Mouse (Mus musculus): ENCODE results near the gene Mrpl52.
A peak's percentile ranks its signal among the peaks of the same experiment; 100 is the strongest.

Mrpl52 gene

DNA sequence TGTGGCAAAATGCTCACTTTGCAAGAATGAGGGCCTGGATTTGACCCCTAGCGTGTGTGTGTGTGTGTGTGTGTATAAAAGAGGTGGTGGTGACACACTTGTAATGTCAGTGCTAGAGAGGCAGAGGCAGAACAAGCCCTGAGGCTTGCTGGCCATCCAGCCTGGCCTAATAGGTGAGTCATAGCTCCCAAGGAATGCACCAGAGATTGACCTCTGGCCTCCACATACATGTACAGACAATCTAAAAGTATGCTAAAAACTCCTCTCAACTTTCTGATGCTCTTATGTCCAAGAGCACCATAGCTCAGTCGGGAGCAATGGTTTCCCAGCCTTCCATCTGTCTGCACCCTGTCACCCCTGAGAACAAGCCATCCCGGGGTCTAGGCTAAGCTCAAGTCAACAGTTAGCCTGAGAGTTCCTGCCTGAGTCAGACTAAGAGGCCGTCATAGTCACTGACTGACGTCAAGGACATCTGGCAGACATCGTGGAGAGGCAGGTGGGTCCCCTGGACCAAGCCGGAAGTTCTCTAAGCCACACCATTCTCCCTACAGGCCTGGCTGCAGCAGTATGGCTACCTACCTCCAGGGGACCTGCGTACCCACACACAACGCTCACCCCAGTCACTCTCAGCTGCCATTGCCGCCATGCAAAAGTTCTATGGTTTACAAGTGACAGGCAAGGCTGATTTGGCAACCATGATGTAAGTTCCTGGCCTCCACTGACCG is 8.6 kb downstream of the Mrpl52 start:
- DNase-seq (ENCODE audit: low read depth, low spot score): no peak
- H3K36me3 ChIP-seq (ENCODE audit: control insufficient read depth, insufficient read depth, low read length, poor library complexity, severe bottlenecking): no peaks in the 10 kb centered on the region
- H3K27me3 ChIP-seq (ENCODE audit: control insufficient read depth, insufficient read depth, low read length, poor library complexity, severe bottlenecking): no peaks in the 10 kb centered on the region

DNA sequence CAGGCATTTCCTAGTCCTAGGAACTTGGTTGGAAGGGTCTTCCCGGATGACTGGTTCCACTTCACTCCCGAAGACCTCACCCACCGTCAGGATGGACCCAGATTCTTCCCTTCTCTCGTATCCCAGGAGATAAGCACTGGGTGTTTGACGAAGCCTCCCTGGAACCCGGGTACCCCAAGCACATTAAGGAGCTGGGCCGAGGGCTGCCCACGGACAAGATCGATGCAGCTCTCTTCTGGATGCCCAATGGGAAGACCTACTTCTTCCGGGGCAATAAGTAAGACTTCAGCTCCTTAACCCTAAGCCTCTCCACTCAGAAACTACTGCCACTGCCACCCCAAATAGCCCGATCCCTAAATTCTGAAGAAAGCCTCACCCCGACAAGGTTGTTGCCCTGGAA is 12.4 kb downstream of the Mrpl52 start:
- no peaks in the 10 kb centered on the region for H3K27me3 ChIP-seq (ENCODE audit: control insufficient read depth, insufficient read depth, low read length, poor library complexity, severe bottlenecking)
- DNase-seq (ENCODE audit: low read depth, low spot score): no peak
- no peaks in the 10 kb centered on the region for H3K36me3 ChIP-seq (ENCODE audit: control insufficient read depth, insufficient read depth, low read length, poor library complexity, severe bottlenecking)

DNA sequence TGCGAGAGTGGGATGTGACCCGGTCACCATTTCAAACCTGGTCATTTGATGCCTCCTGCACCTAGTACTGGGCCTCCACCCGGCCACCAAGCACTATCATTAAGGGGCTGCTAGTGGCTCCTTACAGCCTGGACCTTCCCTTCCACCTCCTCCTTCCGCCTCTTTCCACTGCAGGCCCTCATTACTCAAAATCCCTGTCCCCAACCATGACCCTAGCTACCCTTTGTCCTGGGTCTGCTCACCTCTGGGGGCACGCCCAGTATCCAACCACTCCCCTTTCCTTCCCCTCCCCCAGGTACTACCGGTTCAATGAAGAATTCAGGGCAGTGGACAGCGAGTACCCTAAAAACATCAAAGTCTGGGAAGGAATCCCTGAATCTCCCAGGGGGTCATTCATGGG is 12.9 kb downstream of the Mrpl52 start:
- H3K27me3 ChIP-seq (ENCODE audit: control insufficient read depth, insufficient read depth, low read length, poor library complexity, severe bottlenecking): no peaks in the 10 kb centered on the region
- no peaks in the 10 kb centered on the region for H3K36me3 ChIP-seq (ENCODE audit: control insufficient read depth, insufficient read depth, low read length, poor library complexity, severe bottlenecking)
- DNase-seq (ENCODE audit: low read depth, low spot score): no peak

DNA sequence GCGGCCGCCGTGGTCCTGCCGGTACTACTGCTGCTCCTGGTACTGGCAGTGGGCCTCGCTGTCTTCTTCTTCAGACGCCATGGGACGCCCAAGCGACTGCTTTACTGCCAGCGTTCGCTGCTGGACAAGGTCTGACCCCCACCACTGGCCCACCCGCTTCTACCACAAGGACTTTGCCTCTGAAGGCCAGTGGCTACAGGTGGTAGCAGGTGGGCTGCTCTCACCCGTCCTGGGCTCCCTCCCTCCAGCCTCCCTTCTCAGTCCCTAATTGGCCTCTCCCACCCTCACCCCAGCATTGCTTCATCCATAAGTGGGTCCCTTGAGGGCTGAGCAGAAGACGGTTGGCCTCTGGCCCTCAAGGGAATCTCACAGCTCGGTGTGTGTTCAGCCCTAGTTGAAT is 13.8 kb downstream of the Mrpl52 start:
- DNase-seq (ENCODE audit: low read depth, low spot score): no peak
- Histone ChIP-seq H3K36me3 (ENCODE audit: control insufficient read depth, insufficient read depth, low read length, poor library complexity, severe bottlenecking) (no peaks in the 10 kb centered on the region), H3K27me3 (ENCODE audit: control insufficient read depth, insufficient read depth, low read length, poor library complexity, severe bottlenecking) (no peaks in the 10 kb centered on the region)

DNA sequence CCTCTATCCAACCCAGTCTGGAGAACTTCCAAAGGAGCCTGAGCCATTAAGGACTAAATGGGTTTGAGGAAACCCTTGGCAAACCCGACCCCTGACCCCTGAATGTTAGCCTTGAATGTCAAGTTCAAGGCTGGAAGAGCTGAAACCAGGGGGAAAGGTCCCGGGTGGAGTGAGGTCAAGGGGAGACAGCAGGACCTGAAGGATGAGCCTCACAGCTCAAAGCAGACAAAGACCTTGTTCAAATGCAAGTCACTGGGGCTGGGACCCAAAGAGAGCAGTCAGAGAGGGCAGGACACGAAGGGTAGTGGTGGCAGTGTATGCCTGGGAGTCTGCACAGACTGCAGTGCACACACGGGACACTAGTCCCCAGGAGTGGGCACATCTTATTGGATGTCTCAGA is 14.7 kb downstream of the Mrpl52 start:
- no peaks in the 10 kb centered on the region for H3K36me3 ChIP-seq (ENCODE audit: control insufficient read depth, insufficient read depth, low read length, poor library complexity, severe bottlenecking)
- no peaks in the 10 kb centered on the region for H3K27me3 ChIP-seq (ENCODE audit: control insufficient read depth, insufficient read depth, low read length, poor library complexity, severe bottlenecking)
- no peak for DNase-seq (ENCODE audit: low read depth, low spot score)

DNA sequence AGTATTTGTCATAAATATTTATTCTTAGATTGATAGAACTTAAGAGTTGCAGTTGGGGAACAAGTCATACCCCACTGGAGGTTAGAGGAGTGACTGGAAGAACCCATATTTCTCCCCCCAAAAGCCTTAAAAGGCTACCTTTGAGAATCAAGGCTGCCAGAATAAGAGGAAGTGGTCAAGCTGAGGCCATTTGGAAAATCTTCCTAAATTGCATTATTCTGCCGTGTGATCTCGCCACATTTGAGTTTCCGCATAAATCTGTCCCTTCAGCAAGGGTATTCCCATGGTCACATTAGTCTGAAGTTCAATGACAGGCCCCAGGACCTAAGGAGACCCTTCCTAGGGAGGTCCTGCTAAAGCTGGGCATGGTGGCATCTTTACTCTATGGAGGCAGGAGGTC is 15.8 kb downstream of the Mrpl52 start:
- DNase-seq (ENCODE audit: low read depth, low spot score): no peak
- H3K27me3 ChIP-seq (ENCODE audit: control insufficient read depth, insufficient read depth, low read length, poor library complexity, severe bottlenecking): no peaks in the 10 kb centered on the region
- H3K36me3 ChIP-seq (ENCODE audit: control insufficient read depth, insufficient read depth, low read length, poor library complexity, severe bottlenecking): no peaks in the 10 kb centered on the region

DNA sequence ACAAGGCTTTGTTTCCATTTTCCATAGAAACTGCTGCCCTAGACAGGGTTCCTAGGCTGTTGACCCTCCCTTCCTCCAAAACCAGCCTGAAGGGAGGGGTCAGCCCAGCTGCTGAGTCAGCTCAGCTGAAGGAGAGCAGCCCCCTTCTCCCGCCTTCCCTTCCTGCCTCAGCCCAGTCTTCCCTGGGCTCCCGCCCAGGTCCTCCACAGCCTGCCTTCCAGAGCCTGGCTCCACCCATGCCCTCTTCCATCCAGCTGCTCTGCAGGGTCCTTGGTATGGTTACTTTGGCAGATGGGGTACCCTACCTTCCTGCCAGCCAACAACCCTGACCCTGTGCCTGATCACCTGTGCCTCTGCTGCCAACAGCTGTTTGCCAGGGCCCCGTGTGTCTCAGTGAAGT is 16.5 kb downstream of the Mrpl52 start:
- DNase-seq (ENCODE audit: low read depth, low spot score): no peak
- H3K36me3 ChIP-seq (ENCODE audit: control insufficient read depth, insufficient read depth, low read length, poor library complexity, severe bottlenecking): no peaks in the 10 kb centered on the region
- H3K27me3 ChIP-seq (ENCODE audit: control insufficient read depth, insufficient read depth, low read length, poor library complexity, severe bottlenecking): no peaks in the 10 kb centered on the region

DNA sequence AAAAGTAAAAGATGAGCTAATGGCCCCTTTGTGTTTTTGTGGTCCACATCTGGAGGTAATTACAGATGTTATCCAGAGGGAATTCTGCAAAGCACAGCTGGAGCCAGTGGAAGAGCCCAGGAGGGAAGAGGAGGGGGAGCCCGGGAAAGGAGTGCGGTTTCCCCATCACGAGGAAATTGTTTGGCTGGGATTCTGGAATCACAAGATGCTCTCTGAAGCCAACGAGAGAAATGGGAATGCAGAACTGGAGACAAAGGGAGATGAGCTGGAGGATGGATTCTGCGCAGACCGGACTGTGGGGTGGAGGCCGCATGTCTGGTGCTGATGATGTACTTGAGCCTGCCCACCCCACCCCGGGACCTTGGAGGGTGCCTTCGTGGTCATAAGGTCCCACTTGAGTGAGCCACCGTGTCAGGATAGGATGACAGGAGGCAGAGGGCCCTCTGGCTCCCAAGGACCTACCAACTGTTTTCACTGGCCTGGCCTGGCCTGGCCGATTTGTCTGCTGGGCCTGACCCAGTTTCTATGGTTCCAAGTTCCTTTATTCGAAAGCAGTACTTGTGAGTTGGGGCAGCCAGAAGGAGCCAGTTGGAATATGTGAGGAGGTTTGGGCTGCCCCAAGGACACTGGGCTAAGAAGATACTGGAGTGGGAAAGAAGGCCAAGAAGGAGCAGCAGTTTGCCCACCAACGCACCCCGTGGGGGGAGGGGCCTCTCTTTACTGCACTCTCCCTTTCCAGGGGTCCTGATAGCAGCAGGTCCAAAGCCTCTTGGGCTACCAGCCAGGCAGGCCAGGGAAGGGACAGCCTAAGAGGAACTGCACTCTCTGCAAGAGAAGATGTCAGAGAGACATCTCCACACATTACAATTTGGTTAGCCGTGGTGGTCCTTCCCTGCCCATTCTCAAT is 17.3 kb downstream of the Mrpl52 start:
- no peaks in the 10 kb centered on the region for H3K27me3 ChIP-seq (ENCODE audit: control insufficient read depth, insufficient read depth, low read length, poor library complexity, severe bottlenecking)
- DNase-seq (ENCODE audit: low read depth, low spot score): no peak

DNA sequence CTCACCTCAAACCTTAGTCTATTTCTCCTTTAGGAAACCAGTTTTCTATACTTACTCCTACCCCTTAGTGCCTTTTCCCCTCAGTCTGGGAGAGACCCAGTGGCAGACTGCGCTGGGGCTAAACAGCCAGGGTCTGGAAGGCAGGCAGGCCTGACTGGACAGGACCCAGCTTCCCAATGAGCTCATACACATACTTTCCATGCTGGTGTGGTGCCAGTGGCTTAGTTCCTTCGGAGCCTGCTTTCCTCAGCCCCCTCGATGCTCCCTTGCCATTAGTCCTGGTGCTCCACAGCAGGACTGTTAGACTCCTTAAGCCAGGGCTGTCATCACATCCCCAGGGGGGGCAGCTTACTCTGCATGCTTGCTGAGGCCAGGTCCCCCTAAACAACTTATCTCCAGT is 18.8 kb downstream of the Mrpl52 start:
- no peaks in the 10 kb centered on the region for H3K27me3 ChIP-seq (ENCODE audit: control insufficient read depth, insufficient read depth, low read length, poor library complexity, severe bottlenecking)
- no peak for DNase-seq (ENCODE audit: low read depth, low spot score)
- H3K36me3 ChIP-seq (ENCODE audit: control insufficient read depth, insufficient read depth, low read length, poor library complexity, severe bottlenecking): no peaks in the 10 kb centered on the region

More for the DNA sequence above, 17.3 kb downstream of the Mrpl52 start:
- no peaks in the 10 kb centered on the region for H3K36me3 ChIP-seq (ENCODE audit: control insufficient read depth, insufficient read depth, low read length, poor library complexity, severe bottlenecking)

DNA sequence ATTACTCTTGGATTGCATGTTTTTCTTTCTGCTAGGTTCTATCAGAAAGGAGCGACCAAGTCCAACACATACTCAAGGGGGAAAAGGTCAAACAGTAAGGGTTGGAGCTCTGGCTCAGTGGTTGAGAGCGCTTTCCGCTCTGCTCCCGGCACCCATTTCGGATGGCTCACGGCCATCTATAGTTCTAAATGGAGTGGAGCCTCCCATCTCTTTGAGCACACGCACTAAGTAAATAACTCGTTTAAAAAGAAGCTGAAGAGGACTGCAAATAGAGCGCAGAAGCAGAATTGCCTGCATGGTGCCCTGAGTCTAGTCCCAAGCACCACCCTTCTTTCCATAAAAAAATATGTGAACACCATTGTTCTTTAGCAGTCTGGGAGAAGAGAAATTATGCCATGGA is 26.9 kb downstream of the Mrpl52 start:
- Histone ChIP-seq H3K36me3 (ENCODE audit: control insufficient read depth, insufficient read depth, low read length, poor library complexity, severe bottlenecking) (no peaks in the 10 kb centered on the region), H3K27me3 (ENCODE audit: control insufficient read depth, insufficient read depth, low read length, poor library complexity, severe bottlenecking) (no peaks in the 10 kb centered on the region)
- DNase-seq (ENCODE audit: low read depth, low spot score): no peak

DNA sequence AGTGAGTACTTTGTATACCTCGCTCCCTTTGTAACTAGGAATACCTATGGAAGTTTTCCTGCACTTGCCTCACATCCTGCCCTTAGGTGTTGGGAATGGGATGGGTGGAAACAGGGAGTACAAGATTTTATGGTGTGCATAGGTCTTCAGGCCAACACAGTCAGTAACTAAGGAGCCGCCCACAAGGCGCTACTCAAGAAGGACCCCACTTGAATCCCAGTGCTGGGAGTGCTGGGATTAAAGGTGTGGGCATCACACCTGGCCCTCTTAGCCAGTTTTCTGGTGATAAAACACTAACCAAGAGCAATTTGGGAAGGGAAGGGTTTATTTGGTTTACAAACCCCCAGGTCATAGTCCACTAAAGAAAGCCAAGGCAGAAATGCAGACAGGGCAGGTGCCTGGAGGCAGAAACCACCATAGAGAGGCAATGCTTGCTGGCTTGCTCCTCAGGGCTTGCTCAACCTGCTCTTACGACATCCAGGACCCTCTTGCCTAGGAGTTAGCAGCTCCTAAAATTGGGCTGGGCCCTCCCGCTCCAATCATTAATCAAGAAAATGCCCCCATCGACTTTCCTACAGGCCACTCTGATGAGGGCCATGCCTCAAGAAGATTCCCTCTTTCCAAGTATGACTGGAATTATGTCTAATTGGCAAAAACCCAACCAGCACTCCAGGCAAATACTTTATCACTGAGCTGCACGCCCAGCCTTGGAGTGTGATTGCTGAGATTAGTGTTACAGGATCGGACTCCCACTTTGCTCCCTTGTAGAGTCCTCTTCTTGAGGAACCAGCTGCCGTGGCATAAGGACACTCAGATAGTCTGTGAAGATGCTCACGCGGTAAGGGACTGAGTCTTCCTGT is 28.2 kb downstream of the Mrpl52 start:
- Histone ChIP-seq H3K27me3 (ENCODE audit: control insufficient read depth, insufficient read depth, low read length, poor library complexity, severe bottlenecking) (no peaks in the 10 kb centered on the region), H3K36me3 (ENCODE audit: control insufficient read depth, insufficient read depth, low read length, poor library complexity, severe bottlenecking) (no peaks in the 10 kb centered on the region)
- DNase-seq (ENCODE audit: low read depth, low spot score): no peak

DNA sequence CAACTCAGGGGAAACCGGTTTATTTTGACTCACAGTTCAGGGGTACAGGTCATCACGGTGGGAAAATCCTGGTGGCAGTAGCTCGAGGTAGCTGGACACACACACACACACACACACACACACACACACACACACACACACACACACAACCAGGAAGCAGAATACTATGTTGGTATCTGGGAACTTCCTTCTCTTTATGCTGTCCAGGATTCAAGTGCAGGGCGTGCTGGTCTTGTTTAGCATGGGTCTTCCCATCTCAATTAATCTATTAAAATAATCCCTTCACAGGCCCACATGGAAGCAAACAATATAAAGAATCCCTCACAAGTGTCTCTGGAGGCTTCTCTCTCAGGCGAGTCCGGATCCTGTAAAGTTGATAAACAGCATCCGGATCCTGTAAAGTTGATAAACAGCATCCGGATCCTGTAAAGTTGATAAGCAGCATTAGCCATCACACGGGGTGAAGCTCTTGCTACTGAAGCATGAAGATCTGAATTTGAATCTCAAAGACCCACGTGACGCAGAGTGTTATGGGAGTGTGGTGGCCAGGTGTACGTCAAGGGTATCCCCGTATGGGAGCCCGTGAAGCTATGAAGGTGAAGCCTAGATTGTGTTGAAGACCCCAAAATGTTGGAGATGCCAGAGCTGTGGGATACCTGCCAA is 31.3 kb downstream of the Mrpl52 start:
- H3K27me3 ChIP-seq (ENCODE audit: control insufficient read depth, insufficient read depth, low read length, poor library complexity, severe bottlenecking): no peaks in the 10 kb centered on the region
- H3K36me3 ChIP-seq (ENCODE audit: control insufficient read depth, insufficient read depth, low read length, poor library complexity, severe bottlenecking): no peaks in the 10 kb centered on the region
- DNase-seq (ENCODE audit: low read depth, low spot score): no peak

DNA sequence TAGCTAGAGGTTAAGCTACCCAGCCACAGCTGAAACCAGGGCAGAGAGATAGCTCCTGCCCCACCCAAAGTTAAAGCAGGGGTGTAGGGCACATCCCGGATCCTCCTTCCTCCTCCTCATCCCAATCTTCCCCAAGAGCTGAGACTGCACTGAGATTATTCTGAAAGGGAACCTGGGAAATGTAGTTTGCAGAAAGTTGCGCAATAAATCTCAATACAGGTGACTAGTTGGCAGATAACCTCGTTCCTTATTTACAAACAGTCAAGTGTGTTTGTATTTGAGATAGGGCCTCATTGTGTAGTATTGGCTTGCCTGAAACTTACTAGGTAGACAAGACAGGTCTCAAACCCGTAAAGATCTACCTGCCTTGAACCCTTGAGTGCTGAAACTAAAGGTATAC is 35.4 kb downstream of the Mrpl52 start:
- DNase-seq (ENCODE audit: low read depth, low spot score): no peak
- H3K27me3 ChIP-seq (ENCODE audit: control insufficient read depth, insufficient read depth, low read length, poor library complexity, severe bottlenecking): no peaks in the 10 kb centered on the region
- peaks cover 17% of the 10 kb centered on the region for H3K36me3 ChIP-seq (ENCODE audit: control insufficient read depth, insufficient read depth, low read length, poor library complexity, severe bottlenecking)

DNA sequence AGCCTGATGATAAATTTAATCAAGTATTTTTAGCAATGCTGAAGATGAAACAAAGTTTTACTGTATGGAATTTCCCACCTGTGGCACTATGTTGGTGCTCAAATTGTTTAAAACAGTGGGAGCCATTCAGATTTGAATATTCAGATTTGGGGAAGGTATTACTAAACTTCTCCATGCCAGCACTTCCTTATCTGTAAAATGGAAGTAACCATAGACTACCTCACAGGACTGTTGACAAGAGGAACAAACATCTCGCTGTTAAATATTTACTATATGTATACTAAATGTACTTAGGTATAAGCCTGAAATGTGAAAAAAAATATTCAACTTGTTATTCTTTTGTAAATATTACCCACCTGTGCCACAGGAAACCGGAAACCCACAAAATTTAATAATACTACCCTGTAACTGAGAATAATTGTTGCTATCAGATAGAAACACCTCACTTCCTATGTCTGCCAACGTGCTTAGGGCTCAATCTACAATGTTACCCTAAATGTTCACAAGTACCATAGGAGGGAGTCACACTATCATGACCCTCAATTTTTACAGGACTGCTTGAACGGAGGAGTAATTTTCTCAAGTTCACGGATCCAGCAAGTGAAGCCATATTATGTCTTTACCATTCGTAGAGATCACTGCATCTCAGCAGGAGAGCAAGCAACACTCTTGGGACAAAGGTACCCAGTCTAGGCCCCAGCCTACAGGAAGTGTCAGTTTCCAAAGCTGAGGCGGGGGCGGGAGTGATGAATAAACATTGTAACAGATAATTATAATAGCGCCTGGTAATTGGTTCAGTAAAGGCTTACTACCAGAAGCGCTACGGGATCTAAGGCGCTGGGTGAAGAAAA is 36.6 kb downstream of the Mrpl52 start:
- peaks cover 29% of the 10 kb centered on the region for H3K36me3 ChIP-seq (ENCODE audit: control insufficient read depth, insufficient read depth, low read length, poor library complexity, severe bottlenecking)
- DNase-seq (ENCODE audit: low read depth, low spot score): peak; percentile 70
- no peaks in the 10 kb centered on the region for H3K27me3 ChIP-seq (ENCODE audit: control insufficient read depth, insufficient read depth, low read length, poor library complexity, severe bottlenecking)
